Mouse (Mus musculus): ENCODE results near the gene Tmem127.
A peak's percentile ranks its signal among the peaks of the same experiment; 100 is the strongest.
"Not testable (repeated sequence)": the region's sequence is repeated elsewhere in the genome, so short reads cannot be mapped to it uniquely, and the experiment has no call there.

Tmem127 gene

GRCm38 (mm10) chr2:127247592-127248333, at the start of gene Tmem127, which contains the start of gene Ciao1:
Tmem127 (plus strand) TSS chr2:127247908.
Ciao1 (minus strand) TSS chr2:127247816.
- peak; percentile 87 for DNase-seq (ENCODE audit: low spot score)

GRCm38 (mm10) chr2:127204932-127205331, 42.8 kb upstream of the Tmem127 start:
- DNase-seq (ENCODE audit: low spot score): no peak

GRCm38 (mm10) chr2:127205936-127206335, 41.8 kb upstream of the Tmem127 start:
- DNase-seq (ENCODE audit: low spot score): not testable (repeated sequence)

- DNase-seq (ENCODE audit: low spot score): no peak
These were observed 40.8 kb upstream of the Tmem127 start for GRCm38 (mm10) chr2:127206916-127207315.

GRCm38 (mm10) chr2:127207547-127208451, 39.9 kb upstream of the Tmem127 start, which contains the start of the genes 1810024B03Rik and Snrnp200:
1810024B03Rik (minus strand) TSS chr2:127208280.
Snrnp200 (plus strand) TSS chr2:127208386.
- peak; percentile 73 for DNase-seq (ENCODE audit: low spot score)

- DNase-seq (ENCODE audit: low spot score): no peak
These were observed 39.3 kb upstream of the Tmem127 start for GRCm38 (mm10) chr2:127208452-127208769.

GRCm38 (mm10) chr2:127210701-127211100, 37.0 kb upstream of the Tmem127 start:
- no peak for DNase-seq (ENCODE audit: low spot score)

- no peak for DNase-seq (ENCODE audit: low spot score)
These were observed 30.0 kb upstream of the Tmem127 start for GRCm38 (mm10) chr2:127217746-127218145.

GRCm38 (mm10) chr2:127225261-127225660, 22.4 kb upstream of the Tmem127 start:
- DNase-seq (ENCODE audit: low spot score): no peak

GRCm38 (mm10) chr2:127237897-127238610, 9.7 kb upstream of the Tmem127 start:
- DNase-seq (ENCODE audit: low spot score): no peak

- no peak for DNase-seq (ENCODE audit: low spot score)
These were observed 7.6 kb upstream of the Tmem127 start for GRCm38 (mm10) chr2:127240065-127240464.

GRCm38 (mm10) chr2:127248334-127249004, 761 bp downstream of the Tmem127 start:
- peak; percentile 18 for DNase-seq (ENCODE audit: low spot score)

- no peak for DNase-seq (ENCODE audit: low spot score)
These were observed 2.7 kb downstream of the Tmem127 start for GRCm38 (mm10) chr2:127250291-127251008.

GRCm38 (mm10) chr2:127251457-127251856, 3.7 kb downstream of the Tmem127 start:
- DNase-seq (ENCODE audit: low spot score): no peak

GRCm38 (mm10) chr2:127251880-127252527, 4.3 kb downstream of the Tmem127 start:
- DNase-seq (ENCODE audit: low spot score): no peak

- no peak for DNase-seq (ENCODE audit: low spot score)
These were observed 5.1 kb downstream of the Tmem127 start for GRCm38 (mm10) chr2:127252787-127253186.

- DNase-seq (ENCODE audit: low spot score): no peak
These were observed 7.0 kb downstream of the Tmem127 start for GRCm38 (mm10) chr2:127254604-127255134.

GRCm38 (mm10) chr2:127255294-127255693, 7.6 kb downstream of the Tmem127 start:
- DNase-seq (ENCODE audit: low spot score): no peak

GRCm38 (mm10) chr2:127259340-127259739, 11.6 kb downstream of the Tmem127 start:
- no peak for DNase-seq (ENCODE audit: low spot score)

GRCm38 (mm10) chr2:127262480-127262879, 14.8 kb downstream of the Tmem127 start:
- DNase-seq (ENCODE audit: low spot score): no peak

All from urinary bladder, postnatal 10 days (tissue).